Mouse (Mus musculus) right cerebral cortex, postnatal 10 days (tissue): Measurements from ENCODE around the gene Mad2l2.
"Not testable (repeated sequence)": the region's sequence is repeated elsewhere in the genome, so short reads cannot be mapped to it uniquely, and the experiment has no call there.

ENCODE experiments used
- DNase-seq, 2 experiments: peaks; one replicate each; pipeline ENCODE4 v3.0.0; 2021; ENCODE audit warnings: low spot score in 2 of 2

Gene Mad2l2

DNA sequence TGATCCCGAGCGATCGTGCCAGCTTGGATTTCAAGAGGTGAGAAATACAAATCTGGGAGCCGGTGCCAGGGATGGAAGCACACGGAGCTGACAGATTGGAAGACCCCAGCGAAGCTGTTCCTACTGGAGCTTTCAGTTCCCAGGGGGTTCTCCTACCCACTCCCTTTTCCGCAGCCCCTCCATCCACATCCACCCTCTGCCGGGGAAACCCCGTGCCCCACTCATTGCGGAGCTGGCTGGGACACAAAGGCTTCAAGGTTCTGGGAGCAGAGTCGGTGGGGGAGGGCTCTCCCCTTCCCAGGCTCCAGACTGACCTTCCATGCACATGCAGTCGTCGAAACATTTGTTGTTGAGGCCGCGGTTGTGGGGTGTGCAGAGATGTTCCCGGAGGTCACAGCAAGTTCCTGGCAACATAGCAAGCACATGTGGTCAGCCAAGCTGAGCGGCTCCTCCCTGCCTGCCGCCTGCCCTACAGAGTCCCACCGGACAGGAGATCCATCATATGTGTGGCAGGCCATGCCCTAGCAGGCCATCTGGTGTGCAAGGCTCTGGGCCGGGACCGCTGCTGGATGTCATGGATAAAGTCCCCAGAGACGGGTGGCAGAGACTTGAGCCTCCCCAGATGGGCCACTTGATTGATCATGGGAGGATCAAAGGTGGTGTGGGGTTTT is 22.4 kb upstream of the Mad2l2 start:
- peak; percentile 60 to 64 for DNase-seq

GRCm38 (mm10) chr4:148108565-148109100 is 21.6 kb upstream of the Mad2l2 start:
- DNase-seq, result no peak

GRCm38 (mm10) chr4:148109215-148109614 is 21.0 kb upstream of the Mad2l2 start:
- DNase-seq, result no peak

- no peak for DNase-seq
These were observed 17.7 kb upstream of the Mad2l2 start for GRCm38 (mm10) chr4:148112519-148112918.

- DNase-seq, result peak; percentile 80 to 92
These were observed 15.3 kb upstream of the Mad2l2 start for GRCm38 (mm10) chr4:148114758-148115391.

DNA sequence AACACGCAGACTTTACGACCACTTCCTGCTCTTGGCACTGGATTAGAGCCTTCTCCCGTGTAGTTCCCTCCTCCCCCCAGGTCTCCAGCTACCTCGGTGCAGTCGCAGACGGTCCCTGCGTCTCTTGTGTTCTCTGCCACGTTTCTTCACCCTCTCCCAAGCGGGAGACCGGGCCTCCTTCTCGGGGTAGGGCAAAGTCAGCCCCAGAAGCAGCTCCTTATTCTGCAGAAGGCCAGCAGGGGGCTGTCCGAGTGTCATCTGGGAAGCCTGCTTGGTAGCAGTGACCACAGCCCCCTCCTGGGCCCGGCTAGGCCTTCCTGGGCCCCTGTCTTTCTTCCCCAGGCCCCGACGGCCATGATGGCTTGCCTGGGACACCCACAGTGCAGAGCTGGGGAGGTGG is 14.7 kb upstream of the Mad2l2 start:
- peak in 1 of 2 experiments; percentile 52 for DNase-seq

DNA sequence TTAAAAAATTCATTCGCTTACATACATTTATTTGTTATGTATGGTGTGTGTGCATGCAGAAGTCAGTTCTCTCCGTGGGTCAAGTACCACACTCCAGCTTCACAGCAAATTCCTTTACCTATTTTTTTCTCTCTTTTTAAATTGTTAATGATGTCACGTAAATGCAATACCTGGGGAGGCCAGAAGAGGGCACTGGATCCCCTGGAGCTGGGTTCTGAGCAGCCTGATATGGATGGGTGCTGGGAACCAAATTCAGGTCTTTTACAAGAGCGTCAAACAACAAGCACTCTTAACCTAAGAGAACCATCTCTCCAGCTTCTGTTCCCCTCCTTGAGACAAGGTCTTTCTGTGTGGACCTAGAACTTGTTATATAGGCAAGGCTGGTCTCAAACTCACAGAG is 13.5 kb upstream of the Mad2l2 start:
- DNase-seq, result no peak

- DNase-seq, result no peak
These were observed 12.8 kb upstream of the Mad2l2 start for GRCm38 (mm10) chr4:148117392-148117791.

- DNase-seq, result not testable (repeated sequence)
These were observed 10.6 kb upstream of the Mad2l2 start for GRCm38 (mm10) chr4:148119578-148119977.

GRCm38 (mm10) chr4:148120555-148120954 is 9.6 kb upstream of the Mad2l2 start:
- DNase-seq, result no peak

GRCm38 (mm10) chr4:148121362-148121761 is 8.8 kb upstream of the Mad2l2 start:
- peak; percentile 91 to 92 for DNase-seq

DNA sequence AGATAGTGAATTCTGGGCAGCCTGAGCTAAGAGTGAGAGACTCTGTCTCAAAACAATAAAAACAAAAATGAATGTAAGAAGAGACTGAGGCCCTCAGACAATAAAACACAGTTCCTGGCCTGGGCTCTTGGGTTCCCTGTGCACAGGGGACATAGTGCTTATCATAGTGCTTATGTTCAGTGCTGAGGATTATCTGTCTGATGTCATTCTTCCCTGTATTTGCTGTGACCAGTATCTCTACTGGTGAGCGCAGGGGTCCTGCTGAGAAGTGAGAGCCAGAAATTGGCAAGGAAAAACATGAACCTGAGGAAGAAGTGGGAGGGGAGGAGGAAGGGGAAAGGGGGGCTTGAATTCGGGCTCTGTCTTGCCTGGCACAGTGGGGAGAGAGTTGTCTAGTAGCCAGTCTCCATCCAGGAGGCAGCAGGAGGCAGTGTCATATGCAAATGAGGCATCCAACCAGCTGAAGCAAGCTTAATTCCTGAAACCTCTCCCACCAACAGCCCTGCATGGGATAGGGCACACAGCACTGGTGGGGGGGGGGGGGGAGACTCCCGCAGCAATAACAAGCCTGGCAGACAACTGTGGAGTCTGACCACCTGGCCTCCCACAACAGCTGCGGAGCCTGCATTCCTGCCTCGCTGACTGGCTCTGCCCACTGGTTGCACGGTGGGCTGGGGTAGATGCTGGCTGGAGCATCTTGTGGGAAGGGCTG is 8.0 kb upstream of the Mad2l2 start:
- no peak for DNase-seq

DNA sequence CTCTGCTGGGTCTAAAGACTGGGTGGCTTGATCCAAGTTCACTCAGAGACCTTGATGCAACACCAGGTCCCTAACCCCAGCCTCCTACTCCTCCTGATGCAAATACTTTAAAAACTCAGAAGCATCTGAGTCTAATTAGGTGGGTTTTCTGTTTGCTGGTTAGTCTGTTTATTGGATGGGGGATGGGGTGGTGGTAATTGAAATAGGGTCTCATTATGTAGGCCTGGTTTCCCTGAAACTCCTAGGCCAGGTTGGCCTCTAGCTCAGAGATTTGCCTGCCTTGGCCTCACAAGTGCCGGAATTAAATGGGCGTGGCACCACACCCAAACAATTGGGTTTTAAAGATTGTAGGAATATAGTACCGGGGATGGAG is 7.5 kb upstream of the Mad2l2 start:
- DNase-seq, result no peak

DNA sequence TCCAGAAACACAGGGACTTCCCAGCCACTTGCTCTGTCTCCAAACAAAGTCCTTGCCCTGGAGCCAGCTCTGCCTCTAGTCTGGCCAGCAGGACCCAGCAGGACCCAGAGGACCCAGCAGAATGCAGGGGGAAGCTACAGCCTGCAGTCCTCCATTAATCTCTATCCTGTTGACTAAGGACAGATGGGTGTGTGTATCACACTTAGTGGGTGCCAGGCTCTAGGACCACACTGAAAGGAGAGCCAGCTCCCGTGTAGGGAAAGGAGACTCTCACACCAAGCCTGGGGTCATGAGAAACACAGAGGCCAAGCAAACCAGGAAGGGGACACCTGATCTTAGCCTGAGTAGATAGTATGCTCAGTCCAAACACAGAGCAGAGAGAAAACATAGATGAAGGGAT is 1.9 kb upstream of the Mad2l2 start:
- no peak for DNase-seq

DNA sequence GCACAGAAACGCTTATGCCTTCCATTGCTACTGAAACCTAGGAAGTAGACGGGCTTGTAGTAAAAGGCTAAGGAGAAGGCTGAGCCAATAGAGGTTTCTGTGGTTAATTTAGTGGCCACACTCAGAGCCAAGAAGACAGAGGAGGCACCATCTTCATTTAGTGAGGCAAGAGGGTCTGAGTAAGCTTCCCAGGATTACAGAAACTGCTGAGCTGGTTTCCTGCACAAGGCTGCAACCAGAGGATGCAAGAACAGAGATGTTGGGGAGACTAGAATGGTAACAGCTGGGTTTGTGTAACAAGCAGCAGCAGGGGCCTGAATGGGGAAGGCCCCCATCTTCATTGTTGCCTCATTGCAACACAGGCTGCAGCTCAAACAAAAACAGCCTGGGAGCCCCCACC is 1.5 kb upstream of the Mad2l2 start:
- DNase-seq, result no peak

DNA sequence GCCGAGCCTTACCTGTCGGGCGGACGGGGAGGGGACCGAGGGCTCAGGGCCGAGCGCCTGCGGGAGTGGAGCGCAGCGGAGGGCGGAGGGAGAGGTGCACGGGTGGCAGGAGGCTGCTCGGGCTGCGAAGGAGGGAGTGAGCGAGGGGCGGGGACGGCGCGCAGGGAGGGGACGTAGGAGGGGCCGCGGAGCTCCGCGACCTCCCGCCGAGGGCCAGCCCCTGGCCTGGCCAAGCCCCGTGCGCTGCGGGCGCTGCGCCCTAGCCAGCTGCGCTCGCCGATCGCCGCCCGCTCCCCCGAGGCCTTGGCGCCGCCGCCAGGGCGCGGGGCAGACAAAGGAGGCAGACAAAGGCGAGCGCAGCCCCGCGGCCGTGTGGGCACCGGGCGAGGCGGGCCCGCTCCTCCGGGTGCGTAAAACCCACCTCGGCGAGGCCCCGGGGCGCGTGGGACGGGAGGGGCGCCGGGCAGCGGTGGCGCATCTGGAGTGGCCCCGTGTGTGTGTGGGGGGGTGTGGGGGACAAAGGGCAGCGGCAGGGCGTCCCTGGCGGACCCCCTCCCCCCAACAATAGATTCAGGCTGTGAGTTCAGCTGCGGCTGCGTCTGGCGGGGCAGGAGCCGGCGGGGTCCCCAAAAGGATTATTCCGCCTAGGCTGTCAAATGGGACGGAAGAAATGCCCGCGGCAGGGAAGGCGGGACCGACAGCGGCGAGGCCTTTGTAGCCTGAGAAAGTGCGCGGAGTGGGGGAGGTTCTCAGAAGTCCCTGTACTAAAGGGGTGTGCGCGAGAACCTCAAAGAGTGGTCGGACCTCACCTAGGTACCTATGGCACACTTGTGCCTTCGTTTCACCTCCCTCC is 603 bp downstream of the Mad2l2 start, which contains the start of gene Draxin:
Gene Draxin (minus strand): TSS at position 138 of the 853 bp plus-strand sequence.
- peak; percentile 57 to 69 for DNase-seq

DNA sequence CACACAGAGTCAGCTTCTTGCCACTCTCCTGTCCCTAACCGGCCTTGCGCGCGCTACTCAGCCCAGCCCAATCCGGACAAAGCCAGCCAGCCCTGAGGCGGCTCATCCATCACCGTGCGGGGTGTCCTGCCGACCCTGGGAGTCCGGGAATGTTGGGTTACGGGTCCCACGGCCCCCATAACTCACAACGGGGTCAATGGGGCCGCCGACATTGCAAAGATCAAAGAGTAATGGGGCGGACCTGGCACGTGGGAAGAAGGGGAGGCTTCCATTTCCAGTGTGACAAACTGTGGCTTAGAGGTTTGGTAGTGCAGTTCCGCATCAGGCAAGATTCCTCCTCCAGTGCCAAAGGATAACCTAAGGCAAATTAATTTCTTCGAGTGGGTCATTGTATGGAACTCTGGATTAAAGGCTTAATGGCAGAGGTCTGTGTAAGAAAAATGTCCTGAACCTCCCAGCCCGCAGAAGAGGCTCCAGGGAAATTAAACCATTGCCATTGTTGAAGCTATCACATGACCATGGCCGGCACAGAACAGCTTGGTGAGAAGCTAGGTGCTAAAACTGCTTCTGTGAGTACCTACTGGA is 1.4 kb downstream of the Mad2l2 start:
- DNase-seq, result no peak

- DNase-seq, result no peak
These were observed 4.8 kb downstream of the Mad2l2 start for GRCm38 (mm10) chr4:148134988-148135387.

DNA sequence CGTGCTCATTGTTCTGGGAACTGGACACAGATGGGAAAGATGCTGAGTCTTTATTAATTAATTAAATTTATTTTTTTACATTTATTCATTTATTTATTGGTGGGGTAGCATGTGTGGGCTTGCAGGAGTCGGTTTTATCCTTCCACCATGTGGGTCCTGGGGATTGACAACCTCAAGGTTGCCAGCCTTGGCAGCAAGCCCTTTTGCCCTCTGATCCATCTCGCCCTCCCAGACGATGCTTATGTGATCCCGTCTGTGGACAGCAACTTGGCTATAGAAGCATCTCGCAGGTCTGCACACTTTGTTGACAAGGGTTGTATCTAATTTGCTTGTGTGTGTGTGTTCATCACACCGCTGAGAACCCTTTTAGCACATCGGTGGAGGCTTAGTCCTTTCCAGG is 7.3 kb downstream of the Mad2l2 start:
- no peak for DNase-seq

DNA sequence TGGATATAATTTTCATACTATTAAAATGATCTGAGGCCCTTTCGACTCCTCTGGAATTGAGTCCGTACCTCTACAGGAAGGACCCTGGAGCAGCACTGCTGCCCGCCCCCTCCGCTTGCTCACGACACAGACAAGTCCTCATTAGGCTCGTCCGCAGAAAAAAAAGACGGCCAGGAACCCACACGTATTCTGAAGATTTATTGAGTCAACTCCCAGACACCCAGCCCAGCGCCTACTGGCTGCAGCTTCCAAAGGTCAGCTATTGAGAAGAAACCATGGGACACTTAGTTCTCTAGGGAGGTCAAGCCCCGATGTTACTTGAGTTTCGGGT is 9.5 kb downstream of the Mad2l2 start:
- no peak for DNase-seq
